Mouse (Mus musculus): Measurements from ENCODE around the gene Chac2.
"Not testable (repeated sequence)": the region's sequence is repeated elsewhere in the genome, so short reads cannot be mapped to it uniquely, and the experiment has no call there.

The Chac2 gene

GRCm38 (mm10) chr11:30985877-30986624, at the start of gene Chac2:
TSS of gene Chac2 (minus strand) at chr11:30986350.
- DNase-seq = peak; percentile 83

GRCm38 (mm10) chr11:31034958-31035357, 48.8 kb upstream of the Chac2 start:
- DNase-seq = no peak

- DNase-seq = not testable (repeated sequence)
Measured at GRCm38 (mm10) chr11:31017466-31017865, 31.3 kb upstream of the Chac2 start.

GRCm38 (mm10) chr11:31009668-31010067, 23.5 kb upstream of the Chac2 start:
- not testable (repeated sequence) for DNase-seq

- DNase-seq = no peak
Measured at GRCm38 (mm10) chr11:31001169-31001908, 15.2 kb upstream of the Chac2 start.

GRCm38 (mm10) chr11:31000028-31000427, 13.9 kb upstream of the Chac2 start:
- DNase-seq = no peak

GRCm38 (mm10) chr11:30998704-30999103, 12.6 kb upstream of the Chac2 start:
- no peak for DNase-seq

- DNase-seq = no peak
Measured at GRCm38 (mm10) chr11:30998199-30998598, 12.0 kb upstream of the Chac2 start.

GRCm38 (mm10) chr11:30996670-30997069, 10.5 kb upstream of the Chac2 start:
- no peak for DNase-seq

GRCm38 (mm10) chr11:30986625-30987017, 471 bp upstream of the Chac2 start:
- DNase-seq = no peak

- no peak for DNase-seq
Measured at GRCm38 (mm10) chr11:30985237-30985636, 913 bp downstream of the Chac2 start.

- peak; percentile 90 for DNase-seq
Measured at GRCm38 (mm10) chr11:30954279-30954725, 31.8 kb downstream of the Chac2 start, which contains the start of gene Erlec1. TSS of gene Erlec1 (minus strand) at chr11:30954335.

GRCm38 (mm10) chr11:30953469-30954154, 32.5 kb downstream of the Chac2 start:
- peak; percentile 19 for DNase-seq

GRCm38 (mm10) chr11:30952829-30953228, 33.3 kb downstream of the Chac2 start:
- DNase-seq = no peak

- DNase-seq = no peak
Measured at GRCm38 (mm10) chr11:30943522-30943921, 42.6 kb downstream of the Chac2 start.

- DNase-seq = no peak
Measured at GRCm38 (mm10) chr11:30928498-30928897, 57.7 kb downstream of the Chac2 start.

- DNase-seq = no peak
Measured at GRCm38 (mm10) chr11:30928079-30928478, 58.1 kb downstream of the Chac2 start.
